Mouse (Mus musculus): ENCODE results near the gene Cnpy3. TPM values are rescaled to one million over a fixed set of nuclear protein-coding genes. Genes with fewer than 3 reads are reported as not detected.

The Cnpy3 gene
- polyA plus RNA-seq, 1 experiment from 2014 or later: 83.6 TPM

- peak overlapping the region; percentile 24 for H3K4me3 ChIP-seq
- no peaks in the 10 kb centered on the region for H3K9me3 ChIP-seq
- no peak overlapping the region for H3K27ac ChIP-seq
- no peak for ATAC-seq (ENCODE audit: borderline replicate concordance, extremely low read depth, low FRiP score, low TSS enrichment)
- peak overlapping the region; percentile 2; the same call in 1 of the 2 replicates for H3K9ac ChIP-seq
- peaks cover 14% of the 10 kb centered on the region; the same call in 1 of the 2 replicates for H3K36me3 ChIP-seq
- WGBS: 40% methylated on average over 11 of the region's 11 CpGs
- peaks cover 18% of the 10 kb centered on the region for H3K27me3 ChIP-seq
- H3K4me1 ChIP-seq: peaks cover 7% of the 10 kb centered on the region; the same call in 1 of the 2 replicates
- peak overlapping the region; percentile 56 for H3K4me2 ChIP-seq
Measured at GRCm38 (mm10) chr17:46728496-46728895, 23.5 kb downstream of the Cnpy3 start.

GRCm38 (mm10) chr17:46728021-46728420, 24.0 kb downstream of the Cnpy3 start:
- Histone ChIP-seq H3K4me1 (peaks cover 7% of the 10 kb centered on the region; the same call in 1 of the 2 replicates), H3K27me3 (peaks cover 18% of the 10 kb centered on the region), H3K27ac (no peak overlapping the region), H3K36me3 (peaks cover 19% of the 10 kb centered on the region; the same call in 1 of the 2 replicates), H3K4me3 (no peak overlapping the region), H3K4me2 (no peak overlapping the region), H3K9me3 (no peaks in the 10 kb centered on the region), H3K9ac (no peak overlapping the region)
- no peak for ATAC-seq (ENCODE audit: borderline replicate concordance, extremely low read depth, low FRiP score, low TSS enrichment)
- 29% methylated on average over 6 of the region's 6 CpGs for WGBS

GRCm38 (mm10) chr17:46727271-46727670, 24.7 kb downstream of the Cnpy3 start:
- Histone ChIP-seq H3K4me3 (no peak overlapping the region), H3K9ac (no peak overlapping the region), H3K9me3 (no peaks in the 10 kb centered on the region), H3K27ac (no peak overlapping the region), H3K36me3 (peaks cover 21% of the 10 kb centered on the region; the same call in 1 of the 2 replicates), H3K27me3 (peaks cover 18% of the 10 kb centered on the region), H3K4me1 (peaks cover 7% of the 10 kb centered on the region; the same call in 1 of the 2 replicates), H3K4me2 (no peak overlapping the region)
- WGBS: 86% methylated on average over 11 of the region's 11 CpGs
- no peak for ATAC-seq (ENCODE audit: borderline replicate concordance, extremely low read depth, low FRiP score, low TSS enrichment)

GRCm38 (mm10) chr17:46725731-46726645, 26.0 kb downstream of the Cnpy3 start:
- Histone ChIP-seq H3K4me2 (no peak overlapping the region), H3K27me3 (peaks cover 18% of the 10 kb centered on the region), H3K4me3 (no peak overlapping the region), H3K27ac (no peak overlapping the region), H3K9me3 (no peaks in the 10 kb centered on the region), H3K9ac (no peak overlapping the region), H3K4me1 (peaks cover 7% of the 10 kb centered on the region; the same call in 1 of the 2 replicates), H3K36me3 (peaks cover 28% of the 10 kb centered on the region; the same call in 1 of the 2 replicates)
- no peak for ATAC-seq (ENCODE audit: borderline replicate concordance, extremely low read depth, low FRiP score, low TSS enrichment)
- 88% methylated on average over 26 of the region's 26 CpGs for WGBS

- whole genome bisulfite sequencing: 48% methylated on average over 9 of the region's 9 CpGs
- Histone ChIP-seq H3K4me1 (peaks cover 7% of the 10 kb centered on the region; the same call in 1 of the 2 replicates), H3K27me3 (peaks cover 18% of the 10 kb centered on the region), H3K36me3 (peaks cover 28% of the 10 kb centered on the region), H3K27ac (no peak overlapping the region), H3K4me2 (no peak overlapping the region), H3K4me3 (no peak overlapping the region), H3K9me3 (no peaks in the 10 kb centered on the region), H3K9ac (no peak overlapping the region)
- ATAC-seq (ENCODE audit: borderline replicate concordance, extremely low read depth, low FRiP score, low TSS enrichment): no peak
Measured at GRCm38 (mm10) chr17:46725273-46725672, 26.7 kb downstream of the Cnpy3 start.

GRCm38 (mm10) chr17:46724477-46725084, 27.4 kb downstream of the Cnpy3 start:
- Histone ChIP-seq H3K4me2 (no peak overlapping the region), H3K27me3 (peaks cover 16% of the 10 kb centered on the region), H3K4me3 (no peak overlapping the region), H3K4me1 (peaks cover 7% of the 10 kb centered on the region; the same call in 1 of the 2 replicates), H3K9ac (no peak overlapping the region), H3K36me3 (peaks cover 28% of the 10 kb centered on the region), H3K9me3 (no peaks in the 10 kb centered on the region), H3K27ac (no peak overlapping the region)
- no peak for ATAC-seq (ENCODE audit: borderline replicate concordance, extremely low read depth, low FRiP score, low TSS enrichment)
- WGBS: 67% methylated on average over 19 of the region's 20 CpGs

GRCm38 (mm10) chr17:46721077-46721476, 30.9 kb downstream of the Cnpy3 start:
- Histone ChIP-seq H3K36me3 (peaks cover 38% of the 10 kb centered on the region), H3K4me3 (no peak overlapping the region), H3K9ac (no peak overlapping the region), H3K4me1 (no peaks in the 10 kb centered on the region), H3K4me2 (no peak overlapping the region), H3K27me3 (no peaks in the 10 kb centered on the region), H3K27ac (no peak overlapping the region), H3K9me3 (no peaks in the 10 kb centered on the region)
- whole genome bisulfite sequencing: 80% methylated on average over 7 of the region's 7 CpGs
- no peak for ATAC-seq (ENCODE audit: borderline replicate concordance, extremely low read depth, low FRiP score, low TSS enrichment)

- no peaks in the 10 kb centered on the region for H3K9me3 ChIP-seq
- no peak overlapping the region for H3K4me3 ChIP-seq
- WGBS: 89% methylated on average over 11 of the region's 11 CpGs
- no peak overlapping the region for H3K9ac ChIP-seq
- peaks cover 36% of the 10 kb centered on the region for H3K36me3 ChIP-seq
- no peak overlapping the region for H3K4me2 ChIP-seq
- H3K27ac ChIP-seq: no peak overlapping the region
- no peak for ATAC-seq (ENCODE audit: borderline replicate concordance, extremely low read depth, low FRiP score, low TSS enrichment)
- no peaks in the 10 kb centered on the region for H3K27me3 ChIP-seq
- peaks cover 14% of the 10 kb centered on the region for H3K4me1 ChIP-seq
Measured at GRCm38 (mm10) chr17:46714756-46715481, 37.1 kb downstream of the Cnpy3 start.

GRCm38 (mm10) chr17:46713849-46714248, 38.2 kb downstream of the Cnpy3 start:
- Histone ChIP-seq H3K27ac (no peak overlapping the region), H3K27me3 (no peaks in the 10 kb centered on the region), H3K36me3 (peaks cover 36% of the 10 kb centered on the region), H3K4me3 (no peak overlapping the region), H3K4me1 (peaks cover 14% of the 10 kb centered on the region), H3K4me2 (no peak overlapping the region), H3K9me3 (no peaks in the 10 kb centered on the region), H3K9ac (no peak overlapping the region)
- WGBS: 86% methylated on average over 9 of the region's 9 CpGs
- no peak for ATAC-seq (ENCODE audit: borderline replicate concordance, extremely low read depth, low FRiP score, low TSS enrichment)

- H3K4me1 ChIP-seq: peaks cover 14% of the 10 kb centered on the region
- H3K4me2 ChIP-seq: peak overlapping the region; percentile 83
- H3K36me3 ChIP-seq: peaks cover 36% of the 10 kb centered on the region
- WGBS: 52% methylated on average over 7 of the region's 7 CpGs
- peak overlapping the region; percentile 85 for H3K4me3 ChIP-seq
- H3K9me3 ChIP-seq: no peaks in the 10 kb centered on the region
- peak overlapping the region; percentile 91; the same call in 1 of the 2 replicates for H3K9ac ChIP-seq
- H3K27me3 ChIP-seq: no peaks in the 10 kb centered on the region
- H3K27ac ChIP-seq: no peak overlapping the region
- ATAC-seq (ENCODE audit: borderline replicate concordance, extremely low read depth, low FRiP score, low TSS enrichment): no peak
Measured at GRCm38 (mm10) chr17:46712442-46712841, 39.6 kb downstream of the Cnpy3 start.

- no peaks in the 10 kb centered on the region for H3K9me3 ChIP-seq
- peak overlapping the region; percentile 91 for H3K9ac ChIP-seq
- H3K27me3 ChIP-seq: no peaks in the 10 kb centered on the region
- under 1% methylated on average over 76 of the region's 76 CpGs for WGBS
- H3K4me1 ChIP-seq: peaks cover 14% of the 10 kb centered on the region
- peak overlapping the region; percentile 83 for H3K4me2 ChIP-seq
- peaks cover 32% of the 10 kb centered on the region for H3K36me3 ChIP-seq
- peak overlapping the region; percentile 85 for H3K4me3 ChIP-seq
- ATAC-seq (ENCODE audit: borderline replicate concordance, extremely low read depth, low FRiP score, low TSS enrichment): peak; percentile 62
- H3K27ac ChIP-seq: peak overlapping the region; percentile 65
Measured at GRCm38 (mm10) chr17:46711612-46712271, 40.3 kb downstream of the Cnpy3 start.

Measured in lung, embryonic 15.5 days (tissue).